Mouse (Mus musculus) liver, embryonic 13.5 days (tissue): ENCODE results near the gene Tcp10b. TPM values are rescaled to one million over a fixed set of nuclear protein-coding genes. Genes with fewer than 3 reads are reported as not detected.
"Not testable (repeated sequence)": the region's sequence is repeated elsewhere in the genome, so short reads cannot be mapped to it uniquely, and the experiment has no call there.

ENCODE experiments used
- ATAC-seq: fragments of 200-750 bp; cut with Nextera tagmentation; 2 replicates; pipeline ENCODE4 v1.8.0; 2017; ENCODE audit warnings: low read depth, mild to moderate bottlenecking, moderate number of reproducible peaks, moderate library complexity
- DNase-seq: peaks from one replicate; pipeline ENCODE4 v3.0.0; 2022
- H3K27ac ChIP-seq: fragments of 300-500 bp; sonication (generic); 2 replicates; pipeline ENCODE4 v1.5.1; 2015; ENCODE audit warnings: moderate library complexity, mild to moderate bottlenecking, inconsistent platforms
- H3K27me3 ChIP-seq: fragments of 300-500 bp; sonication (generic); 2 replicates; pipeline ENCODE4 v1.6.1; 2015; ENCODE audit warnings: mild to moderate bottlenecking, inconsistent platforms
- H3K36me3 ChIP-seq: fragments of 300-500 bp; sonication (generic); 2 replicates; pipeline ENCODE4 v1.6.1; 2015; ENCODE audit warnings: mild to moderate bottlenecking, inconsistent platforms
- H3K4me1 ChIP-seq: fragments of 300-500 bp; sonication (generic); replicated peaks from 2 replicates; pipeline ENCODE4 v1.6.1; 2015; ENCODE audit warnings: inconsistent platforms
- H3K4me2 ChIP-seq: fragments of 300-500 bp; sonication (generic); 2 replicates; pipeline ENCODE4 v1.6.1; 2015; ENCODE audit warnings: inconsistent platforms, mild to moderate bottlenecking, moderate library complexity
- H3K4me3 ChIP-seq: fragments of 300-500 bp; sonication (generic); replicated peaks from 2 replicates; pipeline ENCODE4 v1.5.1; 2015; ENCODE audit warnings: mild to moderate bottlenecking, inconsistent platforms
- H3K9ac ChIP-seq: fragments of 300-500 bp; sonication (generic); 2 replicates; pipeline ENCODE4 v1.6.1; 2015; ENCODE audit warnings: mild to moderate bottlenecking, inconsistent platforms
- H3K9me3 ChIP-seq: fragments of 300-500 bp; sonication (generic); replicated peaks from 2 replicates; pipeline ENCODE4 v1.6.1; 2016; ENCODE audit warnings: inconsistent platforms
- WGBS: fragments of 180-500 bp; shearing (Covaris S2); methylation state at CpG from one replicate; pipeline ENCODE4 v1.1.7; 2015; ENCODE audit not compliant: insufficient replicate concordance; 5-methylcytosine and 5-hydroxymethylcytosine counted together
- polyA plus RNA-seq: library from polyadenylated mRNA; unstranded; fragments of >200 nt; fragmentation: Nextera tagmentation; extraction: Ambion mirVana; gene quantifications from 2 replicates; pipeline ENCODE4 v1.2.1, GENCODE M21; 2015

The Tcp10b gene
- polyA plus RNA-seq, 1 experiment from 2014 or later: not detected

GRCm38 (mm10) chr17:13106563-13106962 lies 45.7 kb downstream of the Tcp10b start:
- not testable (repeated sequence) for H3K27ac ChIP-seq, H3K9ac ChIP-seq, H3K36me3 ChIP-seq, H3K9me3 ChIP-seq, H3K4me2 ChIP-seq, H3K27me3 ChIP-seq, DNase-seq, ATAC-seq, H3K4me3 ChIP-seq, H3K4me1 ChIP-seq
- 70% methylated on average over 5 of the region's 5 CpGs for WGBS

- 40% methylated on average over 3 of the region's 9 CpGs for WGBS
- H3K27me3 ChIP-seq: not testable (repeated sequence)
Measured at GRCm38 (mm10) chr17:13112504-13113291, 51.8 kb downstream of the Tcp10b start.

GRCm38 (mm10) chr17:13123308-13124038 lies 62.6 kb downstream of the Tcp10b start:
- peak; percentile 39; the same call in 1 of the 2 replicates for ATAC-seq
- WGBS: 83% methylated on average over 2 of the region's 5 CpGs

More at GRCm38 (mm10) chr17:13112504-13113291, 51.8 kb downstream of the Tcp10b start:
- H3K27ac ChIP-seq, H3K4me1 ChIP-seq, DNase-seq, H3K9ac ChIP-seq, ATAC-seq, H3K36me3 ChIP-seq, H3K4me2 ChIP-seq, H3K4me3 ChIP-seq, H3K9me3 ChIP-seq: not testable (repeated sequence)

GRCm38 (mm10) chr17:13124241-13124640 lies 63.3 kb downstream of the Tcp10b start:
- H3K4me2 ChIP-seq, H3K27me3 ChIP-seq, H3K27ac ChIP-seq, H3K9ac ChIP-seq, ATAC-seq, H3K36me3 ChIP-seq, H3K4me3 ChIP-seq, H3K9me3 ChIP-seq, DNase-seq, H3K4me1 ChIP-seq: not testable (repeated sequence)
- 26% methylated on average over 2 of the region's 3 CpGs for WGBS

More at GRCm38 (mm10) chr17:13123308-13124038, 62.6 kb downstream of the Tcp10b start:
- not testable (repeated sequence) for H3K27me3 ChIP-seq, H3K4me2 ChIP-seq, H3K4me1 ChIP-seq, H3K4me3 ChIP-seq, H3K9me3 ChIP-seq, DNase-seq, H3K27ac ChIP-seq, H3K9ac ChIP-seq, H3K36me3 ChIP-seq

GRCm38 (mm10) chr17:13129324-13129723 lies 68.4 kb downstream of the Tcp10b start:
- not testable (repeated sequence) for DNase-seq, H3K4me3 ChIP-seq, H3K4me1 ChIP-seq, ATAC-seq, H3K4me2 ChIP-seq, H3K9ac ChIP-seq, H3K27me3 ChIP-seq, H3K27ac ChIP-seq, H3K9me3 ChIP-seq, H3K36me3 ChIP-seq
- WGBS: no CpG with 5 or more reads among the region's 3 CpGs

- not testable (repeated sequence) for H3K27me3 ChIP-seq, H3K9ac ChIP-seq, H3K4me3 ChIP-seq, ATAC-seq, DNase-seq, H3K36me3 ChIP-seq, H3K4me1 ChIP-seq, H3K27ac ChIP-seq, H3K4me2 ChIP-seq, H3K9me3 ChIP-seq
- WGBS: 48% methylated on average over 9 of the region's 11 CpGs
Measured at GRCm38 (mm10) chr17:13129737-13130465, 69.0 kb downstream of the Tcp10b start.

GRCm38 (mm10) chr17:13131710-13132109 lies 70.8 kb downstream of the Tcp10b start, which contains the start of gene Unc93a:
Unc93a (minus strand) TSS chr17:13131810.
- H3K4me2 ChIP-seq, H3K4me3 ChIP-seq, H3K9ac ChIP-seq, ATAC-seq, H3K27me3 ChIP-seq, H3K4me1 ChIP-seq, H3K36me3 ChIP-seq, H3K9me3 ChIP-seq, H3K27ac ChIP-seq, DNase-seq: not testable (repeated sequence)
- 57% methylated on average over 3 of the region's 4 CpGs for WGBS

Other genes with a start within 250 kb of the Tcp10b start
- 0.22 TPM in 1 of 2 replicates, not detected in the other for gene Mas1, start 193.0 kb upstream of the Tcp10b start, polyA plus RNA-seq
- gene Mrgprh, start 185.1 kb upstream of the Tcp10b start, polyA plus RNA-seq: not detected in 2 replicates
- 0.40 and 0.66 TPM in 2 replicates for gene Pnldc1, start 150.9 kb upstream of the Tcp10b start, polyA plus RNA-seq
- 346 and 426 TPM in 2 replicates for gene Tcp1, start 145.4 kb upstream of the Tcp10b start, polyA plus RNA-seq
- 184 and 197 TPM in 2 replicates for gene Mrpl18, start 144.8 kb upstream of the Tcp10b start, polyA plus RNA-seq
- 1.9 and 2.6 TPM in 2 replicates for gene Acat3, start 120.5 kb upstream of the Tcp10b start, polyA plus RNA-seq
- 87.7 and 104 TPM in 2 replicates for gene Acat2, start 100.4 kb upstream of the Tcp10b start, polyA plus RNA-seq
- 63.4 and 69.1 TPM in 2 replicates for gene Wtap, start 66.9 kb upstream of the Tcp10b start, polyA plus RNA-seq
- gene Sod2, start 54.3 kb upstream of the Tcp10b start, polyA plus RNA-seq: 146 and 149 TPM in 2 replicates
- not detected in 2 replicates for gene Gpr31b, start 8.8 kb upstream of the Tcp10b start, polyA plus RNA-seq
- 0.05 TPM in 1 of 2 replicates, not detected in the other for gene Unc93a, start 70.7 kb downstream of the Tcp10b start, polyA plus RNA-seq
- gene Smok2a, start 160.1 kb downstream of the Tcp10b start, polyA plus RNA-seq: not detected in 2 replicates
- not detected in 2 replicates for gene Smok2b, start 169.2 kb downstream of the Tcp10b start, polyA plus RNA-seq